Mouse (Mus musculus) lung, postnatal 25 days (tissue): ENCODE results near the gene Ccdc34.

Experiments
- DNase-seq: peaks from one replicate; pipeline ENCODE4 v3.0.0; 2022; ENCODE audit warnings: low spot score

The Ccdc34 gene

DNA sequence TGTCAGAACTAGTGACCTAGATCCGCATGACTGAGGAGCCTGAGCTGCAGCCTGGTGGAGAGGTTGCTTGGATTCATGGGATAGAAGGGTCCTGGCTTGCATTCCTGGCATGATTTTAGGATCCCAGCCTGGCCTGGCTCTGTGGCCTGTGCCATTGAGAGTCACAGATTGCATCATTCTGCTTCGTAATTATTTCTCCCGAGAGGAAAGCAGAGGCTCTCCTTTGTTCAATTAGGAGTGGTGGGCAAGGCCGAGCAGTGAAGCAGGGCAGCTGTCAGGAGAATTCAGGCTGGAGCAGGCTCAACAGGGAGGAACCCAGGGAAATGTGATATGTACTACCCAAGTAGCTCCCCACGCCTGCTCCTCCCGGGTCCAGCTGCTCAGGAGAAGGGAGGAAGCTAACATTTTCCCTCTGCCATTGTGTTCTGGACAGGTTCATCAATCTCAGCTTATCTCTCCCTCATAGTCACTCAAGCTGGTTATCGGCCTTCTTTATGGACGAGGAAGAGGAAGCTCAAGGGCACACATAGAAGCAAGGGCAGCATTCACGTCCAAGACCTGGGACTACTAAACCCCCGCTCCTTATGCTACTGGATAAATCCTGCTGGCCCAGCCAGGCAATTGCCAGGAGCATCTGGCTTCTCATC lies 162.2 kb downstream of the Ccdc34 start:
- DNase-seq: peak; percentile 27

DNA sequence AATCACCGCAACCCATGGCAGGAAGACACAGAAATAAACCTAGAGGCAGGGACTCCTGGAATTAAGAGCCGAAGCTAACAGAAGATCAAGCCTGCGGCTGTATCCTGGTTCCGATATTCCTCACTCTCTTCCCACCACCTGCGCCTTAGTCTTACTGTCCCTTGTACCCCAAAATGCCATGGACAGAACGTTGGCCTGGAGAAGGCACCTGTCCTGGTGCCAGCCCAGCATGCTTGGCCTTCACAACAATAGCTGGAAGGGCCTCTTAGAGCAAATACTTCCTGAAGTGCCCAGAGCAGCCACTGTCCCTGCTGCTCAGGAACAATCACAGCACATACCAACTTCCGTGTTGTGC lies 162.7 kb downstream of the Ccdc34 start:
- no peak for DNase-seq

DNA sequence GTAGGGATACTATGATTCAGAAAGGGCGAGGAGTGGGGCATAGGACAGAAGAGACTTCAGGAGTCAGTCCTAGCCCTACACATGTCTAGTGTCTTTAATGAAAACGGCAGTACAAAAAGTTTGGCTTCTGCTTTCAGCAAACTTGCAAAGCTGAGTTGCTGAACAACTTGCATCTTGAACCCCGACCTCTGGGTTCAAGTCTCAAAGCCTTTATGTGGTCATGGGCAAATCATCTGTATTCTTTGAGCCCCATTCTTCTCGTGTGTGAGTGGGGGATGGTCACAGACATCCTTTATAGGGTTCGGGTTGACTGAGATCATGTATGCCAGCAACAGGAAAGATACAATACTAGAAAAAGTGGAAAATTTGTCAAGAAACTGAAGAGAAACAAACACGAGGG lies 164.0 kb downstream of the Ccdc34 start:
- DNase-seq: no peak

DNA sequence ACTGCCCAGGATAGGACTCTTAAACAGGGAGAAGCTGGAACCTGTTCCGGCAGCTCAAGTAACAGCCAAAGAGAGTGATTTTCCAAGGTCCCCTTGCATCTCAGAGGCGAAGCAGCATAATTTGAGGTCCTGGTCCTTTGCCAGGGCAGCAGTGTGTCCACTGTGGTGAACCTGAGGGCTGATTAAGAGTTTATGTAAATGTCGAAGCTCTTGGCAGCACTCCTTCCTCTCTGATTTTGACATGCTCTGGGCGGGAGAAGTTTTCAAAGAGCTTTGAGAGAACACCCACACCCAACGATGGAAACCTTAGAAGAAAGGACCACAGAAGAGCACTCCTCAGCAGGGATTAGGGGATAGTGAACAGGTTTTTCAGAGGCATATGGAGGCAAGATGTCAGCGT lies 164.6 kb downstream of the Ccdc34 start:
- no peak for DNase-seq

DNA sequence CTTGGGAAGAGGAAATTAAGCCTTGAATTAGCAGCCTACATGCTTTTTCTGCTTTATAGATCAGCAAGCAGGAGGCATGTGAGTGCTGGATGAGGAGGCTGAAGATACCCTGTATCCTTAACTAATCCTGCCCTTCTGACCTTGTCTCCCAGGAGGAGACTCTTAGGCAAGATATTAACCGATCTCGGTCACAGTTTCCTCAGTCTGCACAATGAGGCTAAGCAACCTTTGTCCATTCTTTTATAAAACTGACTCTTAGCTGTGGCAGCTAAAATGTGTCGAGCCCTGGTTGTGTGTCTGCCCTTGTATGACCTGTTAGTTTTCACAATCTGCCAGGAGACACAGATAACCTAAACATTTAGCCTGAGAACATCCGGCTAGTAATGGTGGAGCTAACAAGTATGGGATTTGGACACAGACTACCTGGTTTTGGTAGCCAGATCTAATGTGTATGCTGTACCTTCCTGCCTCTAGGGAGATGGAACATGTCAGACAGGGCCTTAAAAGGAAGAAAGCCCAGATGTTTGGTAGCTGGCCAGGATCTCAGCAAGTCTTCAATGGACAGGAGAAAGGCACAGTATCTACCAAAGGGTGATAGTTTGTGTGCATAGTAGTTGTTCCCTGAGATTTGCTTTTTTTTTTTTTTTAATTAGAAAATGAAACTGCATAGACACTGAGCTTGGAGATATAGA lies 165.3 kb downstream of the Ccdc34 start:
- DNase-seq: no peak

DNA sequence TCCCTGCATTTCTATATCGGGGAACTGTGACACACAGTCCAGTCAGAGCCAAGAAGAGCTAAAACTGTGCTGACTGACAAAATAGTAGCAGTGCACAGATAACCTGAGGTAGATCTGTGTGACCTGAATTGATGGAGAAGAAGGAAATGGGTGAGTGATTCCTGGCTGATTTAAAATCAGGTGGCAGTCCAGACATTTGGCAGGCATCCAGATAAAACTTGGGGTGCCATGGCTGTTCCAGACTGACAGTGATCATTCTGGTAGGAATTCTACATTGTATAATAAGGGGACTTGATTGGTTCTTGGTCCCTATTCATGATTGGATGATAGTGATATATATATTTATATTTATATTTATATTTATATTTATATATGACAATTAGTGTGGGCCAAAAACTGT lies 166.5 kb downstream of the Ccdc34 start:
- no peak for DNase-seq

DNA sequence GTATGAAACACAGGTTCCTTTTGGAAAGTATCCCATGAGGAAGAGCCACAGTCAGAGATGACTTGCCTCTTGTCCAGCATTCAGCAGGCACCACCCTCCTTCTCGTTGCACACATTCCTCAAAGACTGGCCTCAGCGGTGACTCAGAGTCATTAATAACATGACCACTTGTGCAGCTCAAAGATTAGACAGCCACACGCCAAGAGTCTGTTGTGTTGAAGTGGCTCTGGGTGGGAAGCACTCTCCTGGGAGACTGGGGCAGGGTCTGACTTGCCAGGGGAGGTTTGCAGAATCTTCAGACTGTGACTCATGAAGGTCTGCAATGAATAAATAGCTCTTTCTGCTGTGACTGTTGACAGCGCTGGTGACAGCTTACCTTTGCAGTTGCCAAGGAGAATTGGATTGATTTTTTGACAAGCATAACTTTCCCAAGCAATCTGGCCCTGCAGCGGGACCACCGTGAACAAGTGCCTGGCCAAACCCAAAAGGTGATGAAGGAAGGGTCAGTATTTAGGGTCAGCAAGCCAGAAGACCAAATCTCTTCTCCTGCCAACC lies 168.9 kb downstream of the Ccdc34 start:
- no peak for DNase-seq

DNA sequence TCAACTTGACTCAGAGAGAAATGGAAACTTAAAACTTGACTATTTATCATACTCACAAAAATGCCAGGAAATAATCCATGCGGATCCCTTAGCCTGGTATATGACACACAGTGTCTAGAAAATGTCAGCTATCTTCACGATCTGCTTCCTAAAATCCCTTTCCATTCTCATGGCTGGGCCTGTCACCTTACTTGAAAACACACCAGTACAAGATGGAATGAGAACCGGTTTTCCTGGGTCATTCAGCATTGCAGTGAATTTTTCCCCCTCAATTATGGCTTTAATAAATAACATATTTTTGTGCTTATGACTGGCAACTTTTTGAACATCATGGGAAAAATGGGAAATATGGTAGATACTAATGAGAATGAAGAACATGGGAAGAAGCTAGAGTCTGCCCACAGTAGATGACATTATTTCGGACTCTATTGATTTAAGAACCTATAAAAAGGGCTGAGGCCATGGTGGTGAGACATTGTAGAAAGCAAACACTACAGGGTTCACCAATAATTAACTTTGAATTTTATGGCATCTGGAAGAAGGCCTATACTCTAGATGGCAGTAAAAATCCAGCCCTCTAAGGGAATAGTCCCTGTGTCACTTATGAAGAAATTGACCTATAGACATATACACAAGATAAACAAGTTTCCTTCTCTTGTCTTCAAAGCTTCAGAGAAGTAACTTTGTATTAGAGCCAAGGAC lies 171.2 kb downstream of the Ccdc34 start:
- no peak for DNase-seq

DNA sequence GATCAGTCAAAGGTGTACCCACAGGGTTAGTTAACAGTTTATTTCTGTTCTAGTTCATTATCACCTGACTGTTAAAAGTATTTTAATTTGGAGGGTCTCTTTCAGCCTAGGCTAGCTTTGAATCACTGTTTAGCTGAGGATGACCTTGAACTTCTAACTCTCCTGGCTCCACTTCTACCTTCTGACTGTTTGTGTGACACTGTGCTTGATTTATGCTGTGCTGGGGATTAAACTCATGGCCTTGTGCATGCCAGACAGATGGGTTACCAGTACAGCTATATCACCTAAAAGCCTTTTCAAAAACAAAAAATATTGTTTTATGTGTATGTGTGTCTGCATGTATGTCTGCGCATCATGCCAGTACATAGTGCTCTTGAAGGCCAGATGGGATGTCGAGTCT lies 172.8 kb downstream of the Ccdc34 start:
- no peak for DNase-seq

DNA sequence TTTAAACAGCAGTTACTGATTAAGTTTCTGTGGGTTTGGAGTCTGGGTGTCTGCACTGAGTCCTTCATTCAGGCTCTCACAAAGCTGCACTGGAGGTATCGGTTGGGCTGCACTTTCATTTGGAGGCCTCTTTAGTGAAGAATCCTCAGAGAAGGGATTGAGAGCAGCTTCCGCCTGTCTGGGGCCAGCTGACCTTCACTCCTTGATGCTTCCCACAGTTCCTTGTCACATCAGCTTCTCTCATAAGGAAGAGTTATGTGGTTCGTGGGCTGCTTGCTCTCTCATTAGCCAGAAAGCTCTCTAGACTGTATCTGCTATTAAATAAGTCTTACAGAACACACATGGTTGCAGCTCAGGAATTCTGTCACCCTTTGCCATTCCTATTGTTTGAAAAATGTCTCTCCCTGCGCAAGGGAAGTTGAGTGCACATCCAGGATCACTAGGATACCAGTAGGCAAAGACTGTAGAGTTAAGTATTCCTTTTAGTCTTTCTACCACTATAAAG lies 173.6 kb downstream of the Ccdc34 start:
- no peak for DNase-seq

DNA sequence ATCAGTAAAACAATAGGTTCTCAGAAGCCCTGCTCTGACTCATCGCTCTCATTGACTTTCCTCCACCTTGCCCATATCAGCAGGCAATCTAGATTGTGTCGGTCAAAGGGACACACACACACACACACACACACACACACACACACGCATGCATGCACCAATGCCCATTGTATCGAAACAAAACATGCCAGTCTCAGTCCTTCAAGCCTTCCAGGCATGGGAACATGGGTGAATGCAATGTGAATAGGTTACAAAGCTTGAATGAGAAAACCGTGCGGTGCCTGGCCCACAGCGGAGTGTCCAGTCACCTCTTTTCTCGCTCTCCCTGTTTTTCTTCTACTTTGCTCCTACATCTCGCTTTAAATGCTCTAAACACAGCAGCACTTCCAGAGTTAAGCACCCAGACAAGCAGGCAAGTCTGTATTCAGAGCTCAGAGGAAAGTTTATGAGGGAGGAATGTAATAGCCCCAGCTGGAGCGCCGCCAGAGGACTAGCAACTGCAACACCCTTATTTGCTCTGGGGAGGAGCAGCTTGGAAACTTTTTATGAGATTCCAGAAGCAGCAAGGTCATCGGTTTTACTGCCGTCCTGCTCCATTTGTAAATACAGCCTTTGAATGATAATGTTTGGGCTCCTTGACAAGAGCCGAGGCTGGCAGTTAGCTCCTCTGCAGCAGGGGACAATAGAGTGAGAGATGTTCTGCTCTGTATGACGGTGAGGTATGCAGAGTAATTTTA lies 174.5 kb downstream of the Ccdc34 start:
- no peak for DNase-seq

DNA sequence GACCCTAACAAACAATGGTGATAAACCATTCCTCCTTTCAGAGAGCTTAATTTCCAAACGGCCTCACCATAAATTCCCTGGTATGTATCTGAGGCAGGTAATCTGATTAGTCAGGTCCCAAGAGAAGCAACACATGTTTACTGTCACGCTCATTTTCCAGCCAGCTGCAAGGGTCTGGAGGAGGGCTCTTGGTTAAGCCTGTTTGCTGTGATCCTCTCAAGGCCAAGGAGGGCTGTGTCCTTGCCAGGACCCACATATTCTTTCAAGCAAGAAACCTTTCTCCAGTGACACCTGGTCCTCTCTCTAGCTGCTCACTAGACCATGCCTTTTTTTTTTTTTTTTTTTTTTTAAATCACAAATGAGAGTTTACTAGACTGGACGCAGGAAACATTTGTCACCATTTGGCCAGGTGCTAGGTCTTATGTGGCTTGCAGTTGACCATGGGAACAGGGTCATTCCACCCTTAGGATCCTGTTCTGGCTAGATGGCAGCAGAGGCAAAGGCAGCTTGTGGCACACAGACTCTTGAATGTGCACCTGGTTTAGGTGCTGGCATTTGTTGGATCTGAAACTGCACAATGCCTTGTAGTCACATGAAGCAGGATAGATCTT lies 175.2 kb downstream of the Ccdc34 start:
- no peak for DNase-seq

DNA sequence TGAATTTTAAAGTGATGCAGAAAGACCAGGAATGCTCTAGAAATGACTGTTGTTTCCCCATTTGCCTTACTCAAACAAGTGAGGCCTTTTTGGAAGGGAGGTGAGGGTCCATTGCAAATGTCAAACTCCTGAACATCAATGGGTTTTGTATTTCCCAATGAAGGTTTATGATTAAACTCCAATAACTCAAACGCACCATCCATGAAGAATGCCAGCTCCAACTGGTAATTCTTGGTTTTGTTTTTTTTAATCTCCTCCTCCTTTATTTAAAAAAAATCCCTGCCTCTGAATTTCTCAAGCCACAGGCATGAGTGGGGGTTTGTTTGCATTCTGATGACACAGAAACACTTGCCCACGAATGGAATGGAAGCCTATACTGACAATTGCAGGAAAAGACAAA lies 178.9 kb downstream of the Ccdc34 start:
- no peak for DNase-seq

DNA sequence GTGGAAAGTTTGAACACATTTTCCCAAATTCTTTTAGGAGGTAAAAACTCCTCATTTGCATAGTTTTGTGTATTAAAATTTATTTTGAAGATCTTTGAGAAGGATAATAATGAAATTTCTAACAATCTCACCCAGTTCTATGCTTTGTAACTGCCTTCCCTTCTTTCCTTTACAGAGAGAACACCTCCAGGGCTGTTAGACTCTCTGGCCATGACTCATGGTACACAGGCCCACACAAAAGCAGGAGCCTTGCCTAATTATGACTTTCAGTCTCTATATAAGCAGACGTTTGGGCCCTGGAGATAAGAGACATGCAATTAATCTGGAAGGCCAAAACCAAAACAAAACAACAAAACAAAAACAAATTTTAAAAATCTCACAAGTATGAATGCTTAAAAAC lies 182.0 kb downstream of the Ccdc34 start:
- DNase-seq: no peak

DNA sequence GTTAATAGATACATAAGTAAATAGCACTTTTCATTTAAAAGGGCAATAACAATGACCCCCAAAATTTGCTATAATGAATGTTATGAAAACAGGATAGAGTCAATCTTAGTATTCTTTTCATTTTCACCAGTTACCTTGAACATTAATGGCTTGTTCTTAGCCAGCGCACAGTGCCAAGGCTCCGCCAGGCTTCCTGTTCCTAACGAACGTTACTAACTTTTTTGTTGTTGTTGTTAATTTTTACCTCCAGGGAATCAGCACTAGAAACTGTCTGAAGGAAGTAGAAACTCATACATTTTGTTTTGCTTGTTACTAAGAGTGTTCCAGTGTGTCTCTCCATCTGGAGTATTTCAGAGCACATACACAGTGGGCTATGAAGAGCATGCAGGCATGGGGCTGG lies 184.2 kb downstream of the Ccdc34 start:
- DNase-seq: no peak

DNA sequence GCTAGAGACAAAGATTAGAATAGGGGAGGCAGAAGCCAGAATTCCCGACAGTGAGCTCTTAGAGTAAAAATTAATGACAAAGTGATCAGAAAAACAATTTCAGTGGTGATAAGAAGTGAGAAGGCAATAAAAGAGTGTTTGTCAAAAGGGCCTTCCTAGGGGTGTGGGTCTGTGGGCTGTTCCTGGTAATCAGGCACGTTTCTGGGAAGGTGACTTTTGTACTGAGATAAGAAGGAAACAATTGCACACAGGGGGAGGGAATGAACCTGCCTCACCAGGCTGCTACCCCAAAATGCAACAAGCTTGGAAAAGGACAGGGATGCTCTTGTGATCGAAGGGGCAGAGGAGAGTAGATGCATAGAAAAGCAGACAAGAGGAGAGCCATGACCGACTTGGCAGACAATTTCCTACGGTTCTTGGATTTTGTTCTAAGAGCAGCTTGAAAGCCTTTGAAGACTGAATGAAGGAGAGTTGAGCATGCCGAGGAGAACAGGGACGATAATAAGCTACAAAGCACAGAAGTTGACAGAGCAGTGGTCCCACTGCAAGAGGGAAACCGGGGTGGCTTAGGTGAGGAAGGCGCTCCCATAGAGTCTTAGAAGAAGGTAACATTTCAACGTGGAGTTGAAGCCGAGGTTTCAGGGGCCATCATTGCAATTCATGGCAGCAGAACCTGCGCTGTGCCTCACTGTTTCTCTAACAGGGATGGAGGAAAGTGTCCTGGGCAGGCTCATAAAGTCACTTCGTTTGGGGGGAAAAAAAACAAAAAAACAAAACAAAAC lies 185.3 kb downstream of the Ccdc34 start:
- DNase-seq: no peak

DNA sequence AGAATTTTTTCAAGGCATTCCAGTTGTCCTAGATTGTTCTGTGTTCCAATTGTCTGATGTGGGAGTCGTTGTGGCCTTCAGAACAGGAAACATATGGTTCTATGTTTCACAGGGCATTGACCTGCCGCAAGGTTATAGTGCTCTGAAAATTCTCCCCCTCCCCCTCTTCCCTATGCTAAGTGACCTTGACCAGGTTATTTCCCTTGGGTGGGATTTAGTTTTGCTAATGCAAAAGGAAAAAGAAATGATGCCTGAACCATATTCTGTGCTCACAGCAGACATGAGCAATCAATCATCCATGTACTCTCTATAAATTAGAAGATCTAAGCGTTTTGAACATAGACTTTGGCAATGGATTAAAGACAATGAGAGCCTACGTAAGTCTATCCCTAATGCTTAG lies 186.6 kb downstream of the Ccdc34 start:
- DNase-seq: no peak

DNA sequence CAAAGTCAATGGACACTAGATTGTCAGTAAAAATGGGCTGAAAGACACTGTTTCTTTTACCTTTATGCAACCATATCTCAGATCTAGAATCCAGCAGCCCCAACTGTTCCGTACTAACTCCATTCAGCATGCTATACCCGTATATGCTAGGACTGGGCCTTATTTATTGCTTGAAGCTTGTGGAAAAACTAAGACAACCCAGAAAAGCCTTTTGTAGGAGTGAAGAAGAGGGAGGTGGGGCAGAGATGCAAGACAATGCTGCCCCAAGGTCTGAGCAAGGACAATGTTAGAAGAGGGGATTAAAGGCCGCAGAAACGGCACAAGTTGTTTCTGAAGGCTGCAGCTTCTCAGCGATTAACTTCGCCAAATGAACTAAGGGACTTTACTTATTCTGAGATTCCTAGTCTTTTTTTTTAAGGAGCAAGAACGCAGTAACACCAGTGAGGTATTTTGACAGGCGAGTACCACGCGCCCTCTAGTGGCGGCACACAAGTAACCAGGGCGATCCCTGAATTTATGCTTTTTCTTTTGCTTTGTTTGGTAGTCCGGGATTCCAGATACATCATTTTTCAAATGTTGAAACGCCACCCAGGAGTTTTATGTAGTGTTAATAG lies 187.2 kb downstream of the Ccdc34 start:
- peak; percentile 39 for DNase-seq

DNA sequence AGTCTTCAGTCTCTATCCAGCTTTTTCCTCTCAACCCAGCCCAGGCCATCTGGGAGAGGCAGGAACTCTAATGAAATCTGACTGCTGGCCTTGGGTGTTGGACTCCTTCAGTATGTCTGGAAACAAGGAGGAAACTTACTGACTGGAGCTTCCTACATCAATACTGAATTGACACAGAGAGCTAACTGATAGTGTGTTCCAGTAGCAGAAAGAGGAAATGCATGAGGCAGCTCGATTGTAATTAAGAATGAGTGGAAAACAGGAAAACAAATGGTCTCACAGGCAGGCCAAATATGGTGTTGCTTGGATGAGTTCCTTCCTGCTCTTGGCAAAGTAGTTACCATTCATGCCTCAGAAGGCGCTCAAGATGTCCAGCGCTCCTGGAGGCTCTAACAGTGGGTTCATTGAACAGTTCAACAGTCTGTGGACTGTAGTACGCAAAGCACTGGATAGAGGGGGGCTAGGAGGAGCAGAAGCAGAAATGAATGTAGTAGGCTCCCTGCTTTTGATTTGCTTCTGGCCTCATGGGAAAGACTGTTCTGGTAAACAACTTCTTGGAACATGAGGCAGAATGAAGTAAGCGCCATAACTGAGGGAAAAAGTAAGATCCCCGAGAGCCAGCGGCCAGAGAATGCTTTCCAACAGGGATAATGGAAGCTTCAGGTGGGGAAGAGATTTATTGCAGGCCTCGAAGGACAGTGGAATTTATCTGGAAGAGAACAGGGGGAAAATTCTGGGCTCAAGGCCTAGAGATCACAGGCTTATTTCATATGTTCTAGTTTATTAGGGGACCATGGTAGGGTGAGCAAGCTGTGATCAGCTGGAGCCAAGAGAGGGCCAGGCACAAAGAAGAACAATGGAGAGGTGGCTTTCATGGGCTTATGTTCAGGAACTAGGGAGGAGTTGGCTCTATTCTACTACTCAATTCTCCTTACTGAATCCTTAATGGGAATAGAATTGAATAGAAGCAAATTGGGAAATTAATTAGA lies 193.2 kb downstream of the Ccdc34 start:
- DNase-seq: no peak
